Mouse (Mus musculus) stomach, embryonic 14.5 days (tissue): ENCODE data around the gene Man1a2. TPM values are rescaled to one million over a fixed set of nuclear protein-coding genes. Genes with fewer than 3 reads are reported as not detected.

Source experiments
- ATAC-seq: fragments of 200-750 bp; cut with Nextera tagmentation; 2 replicates; pipeline ENCODE4 v1.8.0; 2017; ENCODE audit warnings: low read depth, moderate TSS enrichment; ENCODE audit not compliant: insufficient number of reproducible peaks, insufficient read depth, low FRiP score
- H3K27ac ChIP-seq: fragments of 300-500 bp; sonication (generic); 2 replicates; pipeline ENCODE4 v1.5.1; 2014; ENCODE audit warnings: mild to moderate bottlenecking, low read length, moderate library complexity, mixed read lengths
- H3K27me3 ChIP-seq: fragments of 300-500 bp; sonication (generic); 2 replicates; pipeline ENCODE4 v1.6.1; 2014; ENCODE audit warnings: low read length, control low read depth, mixed read lengths; ENCODE audit not compliant: control insufficient read depth, insufficient read depth
- H3K36me3 ChIP-seq: fragments of 300-500 bp; sonication (generic); 2 replicates; pipeline ENCODE4 v1.6.1; 2014; ENCODE audit warnings: mild to moderate bottlenecking, control low read depth, low read length, moderate library complexity, mixed read lengths; ENCODE audit not compliant: control insufficient read depth, insufficient read depth
- H3K4me1 ChIP-seq: fragments of 300-500 bp; sonication (generic); 2 replicates; pipeline ENCODE4 v1.6.1; 2014; ENCODE audit warnings: low read length, control low read depth, mixed read lengths; ENCODE audit not compliant: control insufficient read depth, insufficient read depth
- H3K4me2 ChIP-seq: fragments of 300-500 bp; sonication (generic); replicated peaks from 2 replicates; pipeline ENCODE4 v1.6.1; 2014; ENCODE audit warnings: low read depth, low read length, control low read depth
- H3K4me3 ChIP-seq: fragments of 300-500 bp; sonication (generic); 2 replicates; pipeline ENCODE4 v1.5.1; 2014; ENCODE audit warnings: low read depth, low read length, control low read depth
- H3K9ac ChIP-seq: fragments of 300-500 bp; sonication (generic); replicated peaks from 2 replicates; pipeline ENCODE4 v1.6.1; 2014; ENCODE audit warnings: low read depth, mild to moderate bottlenecking, control low read depth, low read length, moderate library complexity, mixed read lengths
- H3K9me3 ChIP-seq: fragments of 300-500 bp; sonication (generic); 2 replicates; pipeline ENCODE4 v1.6.1; 2016; ENCODE audit warnings: low read depth, low read length, control low read depth; ENCODE audit not compliant: control insufficient read depth
- WGBS: fragments of 180-500 bp; shearing (Covaris S2); extraction: QIAGEN DNeasy Blood & Tissue Kit; methylation state at CpG from one replicate; pipeline ENCODE4 v1.1.7; 2014; 5-methylcytosine and 5-hydroxymethylcytosine counted together
- polyA plus RNA-seq: library from polyadenylated mRNA; unstranded; fragments of >200 nt; fragmentation: Nextera tagmentation; extraction: Ambion mirVana; gene quantifications from 2 replicates; pipeline ENCODE4 v1.2.1, GENCODE M21; 2014

The Man1a2 gene
- polyA plus RNA-seq, 1 experiment from 2014 or later: 77.2 TPM

DNA sequence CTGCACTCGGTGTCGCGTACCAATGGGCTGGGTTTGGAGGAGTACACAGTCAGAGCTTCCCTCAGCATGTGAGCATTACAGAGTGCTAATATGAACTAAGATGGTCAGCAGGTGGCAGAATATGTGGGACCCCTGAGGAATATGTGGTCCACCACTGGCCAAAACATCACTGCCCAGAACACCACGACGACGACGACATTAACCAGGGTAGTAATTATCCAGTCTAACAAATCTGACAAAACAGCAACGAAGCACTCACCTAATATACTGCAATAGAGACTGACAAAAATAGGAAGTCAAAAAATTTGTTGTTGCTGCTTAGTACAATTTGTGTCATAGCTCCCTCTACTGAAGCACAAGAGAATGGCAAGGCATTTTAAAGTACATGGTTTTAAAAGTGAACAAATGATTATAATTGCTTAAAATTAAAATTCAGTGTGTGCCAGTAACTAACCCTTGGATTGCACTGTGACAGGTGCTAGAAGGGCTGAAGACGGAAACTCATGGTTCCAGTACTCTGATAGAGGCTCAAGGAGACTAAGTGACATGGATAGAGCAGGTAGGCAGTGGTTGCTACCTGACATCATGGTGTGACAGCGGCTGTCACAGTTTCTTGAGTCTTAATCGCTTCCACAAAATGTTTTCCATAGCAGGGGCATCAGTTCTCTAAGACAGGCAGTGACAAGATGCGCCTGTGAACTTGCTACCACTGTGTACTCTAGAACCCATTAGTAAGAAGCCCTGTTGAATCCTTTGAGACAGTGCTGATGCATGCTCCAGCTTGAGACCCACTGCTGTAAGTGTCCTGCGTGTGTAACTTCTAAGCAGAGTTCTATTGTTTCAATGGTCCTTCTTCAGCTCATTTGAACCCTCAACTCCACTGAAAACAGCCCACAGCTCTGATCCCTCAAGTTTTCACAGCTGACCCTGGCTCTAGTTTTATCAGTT lies 116.6 kb downstream of the Man1a2 start:
- no peak overlapping the region for H3K9ac ChIP-seq
- 86% methylated on average over 13 of the region's 13 CpGs for WGBS
- H3K4me3 ChIP-seq: no peak overlapping the region
- H3K27me3 ChIP-seq: no peaks in the 10 kb centered on the region
- H3K4me2 ChIP-seq: no peak overlapping the region
- H3K4me1 ChIP-seq: no peaks in the 10 kb centered on the region
- H3K27ac ChIP-seq: no peak overlapping the region
- ATAC-seq: no peak
- H3K36me3 ChIP-seq: 0 out of 2 replicates have a peak, but pooled peaks cover 2% of the 10 kb centered on the region
- no peaks in the 10 kb centered on the region for H3K9me3 ChIP-seq

DNA sequence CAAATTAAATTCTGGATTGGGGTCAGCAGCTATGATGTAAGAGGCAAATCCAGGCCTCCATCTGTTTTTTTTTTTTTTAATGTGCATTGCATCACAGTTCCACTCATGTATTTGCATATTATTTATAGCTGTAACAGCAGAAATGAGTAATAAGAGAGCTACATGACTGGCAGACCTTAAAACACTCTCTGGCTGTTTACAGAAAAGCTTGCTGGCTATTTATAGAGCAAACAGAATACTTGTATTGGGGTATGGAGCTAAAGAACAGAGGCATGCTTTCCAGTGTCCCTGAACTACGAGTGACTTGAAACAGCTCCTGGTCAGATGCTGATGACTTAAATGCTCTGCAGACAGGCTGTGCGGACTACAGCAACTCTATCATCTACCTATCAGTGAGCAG lies 121.7 kb downstream of the Man1a2 start:
- 79% methylated on average over 2 of the region's 2 CpGs for whole genome bisulfite sequencing
- H3K4me1 ChIP-seq: no peaks in the 10 kb centered on the region
- no peak for ATAC-seq
- no peaks in the 10 kb centered on the region for H3K27me3 ChIP-seq
- H3K4me3 ChIP-seq: no peak overlapping the region
- H3K36me3 ChIP-seq: peaks cover 6% of the 10 kb centered on the region; the same call in 1 of the 2 replicates
- no peak overlapping the region for H3K27ac ChIP-seq
- H3K9ac ChIP-seq: no peak overlapping the region
- no peak overlapping the region for H3K4me2 ChIP-seq
- H3K9me3 ChIP-seq: no peaks in the 10 kb centered on the region

DNA sequence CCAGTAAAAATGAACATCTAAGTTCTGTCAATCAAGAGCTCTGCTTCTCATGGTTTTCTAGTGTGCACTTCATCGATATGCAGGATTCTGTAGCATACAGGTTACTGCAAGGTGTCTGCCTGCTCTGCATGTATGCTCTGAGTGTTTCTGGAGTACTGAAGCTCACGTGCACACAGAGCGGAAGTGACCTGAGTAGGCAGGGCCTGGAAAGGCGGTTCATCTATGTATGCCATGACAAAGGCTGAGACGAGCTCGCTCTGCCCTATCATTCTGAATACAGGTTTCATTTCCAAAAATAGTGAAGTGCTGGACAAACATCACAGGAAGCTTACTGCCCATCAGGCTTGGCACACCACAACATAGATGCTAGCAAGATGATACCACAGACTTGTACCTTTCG lies 122.8 kb downstream of the Man1a2 start:
- Histone ChIP-seq H3K27me3 (no peaks in the 10 kb centered on the region), H3K4me2 (no peak overlapping the region), H3K27ac (no peak overlapping the region), H3K9me3 (no peaks in the 10 kb centered on the region), H3K4me1 (no peaks in the 10 kb centered on the region), H3K9ac (no peak overlapping the region), H3K36me3 (peaks cover 6% of the 10 kb centered on the region; the same call in 1 of the 2 replicates), H3K4me3 (no peak overlapping the region)
- 92% methylated on average over 7 of the region's 7 CpGs for WGBS
- no peak for ATAC-seq

DNA sequence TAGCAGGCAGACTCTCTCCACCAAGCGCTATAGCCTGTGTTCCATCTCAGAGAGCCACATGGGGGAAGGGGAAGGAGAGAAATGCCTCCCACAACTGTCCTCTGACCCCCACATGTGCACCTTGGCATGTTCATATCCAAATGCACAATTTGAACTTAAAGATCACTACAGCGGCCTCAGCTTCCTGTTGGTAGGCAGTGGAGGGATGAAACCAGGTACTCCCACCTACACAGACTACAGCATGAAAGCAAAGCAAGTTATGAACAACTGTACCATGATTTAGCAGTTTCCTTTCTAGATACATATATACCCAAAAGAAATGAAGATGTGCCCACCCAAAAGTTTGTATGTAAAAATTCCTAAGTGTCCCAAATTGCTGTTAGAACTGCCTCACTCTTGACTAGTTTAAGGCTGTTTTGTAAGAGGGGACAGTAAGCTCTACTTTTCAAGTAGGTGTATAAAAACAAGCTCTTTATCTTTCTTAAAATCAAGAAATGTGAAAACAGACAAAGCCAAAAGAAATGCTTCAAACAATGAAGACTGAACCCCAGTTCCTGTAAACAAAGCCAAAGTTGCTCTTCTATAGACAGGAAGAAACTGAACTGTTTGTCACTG lies 123.6 kb downstream of the Man1a2 start:
- ATAC-seq: no peak
- H3K4me3 ChIP-seq: no peak overlapping the region
- peaks cover 6% of the 10 kb centered on the region; the same call in 1 of the 2 replicates for H3K36me3 ChIP-seq
- no peak overlapping the region for H3K9ac ChIP-seq
- WGBS: 95% methylated on average over 2 of the region's 2 CpGs
- no peaks in the 10 kb centered on the region for H3K9me3 ChIP-seq
- no peaks in the 10 kb centered on the region for H3K4me1 ChIP-seq
- no peak overlapping the region for H3K27ac ChIP-seq
- no peak overlapping the region for H3K4me2 ChIP-seq
- H3K27me3 ChIP-seq: no peaks in the 10 kb centered on the region

DNA sequence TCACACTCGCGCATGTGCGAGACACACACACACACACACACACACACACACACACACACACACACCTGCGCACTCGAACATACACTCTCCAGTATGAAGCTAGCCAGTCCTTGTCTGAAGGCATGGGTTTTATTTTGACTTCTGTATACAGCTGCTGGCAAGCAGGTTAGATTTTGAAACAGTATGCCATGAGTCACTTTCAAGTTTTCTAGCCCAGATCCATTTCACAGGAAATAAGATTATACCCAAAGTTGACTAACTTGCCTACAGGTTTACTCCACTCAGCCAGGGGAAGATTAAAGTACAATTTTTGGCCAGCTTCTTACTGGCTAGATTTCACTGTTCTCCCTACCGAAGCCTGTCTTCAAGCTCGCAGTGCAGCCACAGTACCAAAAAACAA lies 125.9 kb downstream of the Man1a2 start:
- WGBS: 98% methylated on average over 7 of the region's 7 CpGs
- Histone ChIP-seq H3K4me3 (no peak overlapping the region), H3K4me1 (no peaks in the 10 kb centered on the region), H3K9ac (no peak overlapping the region), H3K27me3 (no peaks in the 10 kb centered on the region), H3K9me3 (no peaks in the 10 kb centered on the region), H3K36me3 (peaks cover 6% of the 10 kb centered on the region; the same call in 1 of the 2 replicates), H3K4me2 (no peak overlapping the region), H3K27ac (no peak overlapping the region)
- no peak for ATAC-seq

DNA sequence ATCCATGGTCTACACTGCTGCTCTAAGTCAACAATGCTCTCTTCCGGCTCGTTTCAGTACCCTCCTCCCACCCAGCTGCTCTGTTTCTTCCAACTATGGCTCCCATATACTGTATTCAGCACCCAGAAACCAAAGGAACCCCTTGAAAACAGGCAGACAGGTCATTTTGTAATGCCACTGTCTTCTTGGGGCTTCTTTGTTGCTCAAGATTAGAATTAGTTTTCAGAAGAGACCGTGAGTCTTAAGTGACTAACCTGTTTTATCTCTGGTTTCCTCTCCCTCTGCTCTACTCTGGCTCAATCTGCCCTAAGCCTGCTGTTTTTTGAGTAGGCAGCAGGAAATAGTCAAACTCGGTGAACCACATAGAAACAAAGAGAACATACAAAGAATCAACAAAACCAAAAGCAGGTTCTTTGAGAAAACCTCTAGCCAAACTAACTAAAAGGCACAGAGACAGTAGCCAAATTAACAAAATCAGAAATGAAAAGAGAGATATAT lies 127.0 kb downstream of the Man1a2 start:
- no peak overlapping the region for H3K27ac ChIP-seq
- no peak for ATAC-seq

DNA sequence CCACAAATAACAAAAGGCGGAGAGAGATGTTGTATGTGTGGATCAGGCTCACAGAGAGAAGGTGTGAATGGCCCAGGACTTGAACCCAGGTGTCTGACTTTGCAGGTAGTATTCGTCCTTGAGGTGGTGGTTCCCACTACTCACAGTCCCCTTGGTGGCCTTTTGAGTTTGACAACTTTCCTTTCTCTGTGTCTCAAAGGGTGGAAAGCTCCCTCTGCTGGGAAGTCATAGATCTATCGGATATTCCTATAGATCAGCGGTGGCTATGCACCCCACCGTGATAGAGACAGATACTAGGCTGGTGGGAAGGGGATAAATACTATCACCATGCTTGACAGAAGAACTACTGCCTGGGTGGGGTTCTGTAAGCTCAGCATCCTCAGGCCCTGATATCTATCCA lies 130.5 kb downstream of the Man1a2 start:
- WGBS: 42% methylated on average over 5 of the region's 5 CpGs
- Histone ChIP-seq H3K9me3 (no peaks in the 10 kb centered on the region), H3K4me1 (no peaks in the 10 kb centered on the region), H3K27ac (no peak overlapping the region), H3K36me3 (no peaks in the 10 kb centered on the region), H3K4me2 (no peak overlapping the region), H3K4me3 (no peak overlapping the region), H3K27me3 (no peaks in the 10 kb centered on the region), H3K9ac (no peak overlapping the region)
- no peak for ATAC-seq

More for the DNA sequence above, 127.0 kb downstream of the Man1a2 start:
- Histone ChIP-seq H3K4me3 (no peak overlapping the region), H3K9me3 (no peaks in the 10 kb centered on the region), H3K27me3 (no peaks in the 10 kb centered on the region), H3K36me3 (peaks cover 6% of the 10 kb centered on the region; the same call in 1 of the 2 replicates), H3K4me1 (no peaks in the 10 kb centered on the region), H3K9ac (no peak overlapping the region), H3K4me2 (no peak overlapping the region)
- WGBS: 73% methylated on average over 4 of the region's 4 CpGs

DNA sequence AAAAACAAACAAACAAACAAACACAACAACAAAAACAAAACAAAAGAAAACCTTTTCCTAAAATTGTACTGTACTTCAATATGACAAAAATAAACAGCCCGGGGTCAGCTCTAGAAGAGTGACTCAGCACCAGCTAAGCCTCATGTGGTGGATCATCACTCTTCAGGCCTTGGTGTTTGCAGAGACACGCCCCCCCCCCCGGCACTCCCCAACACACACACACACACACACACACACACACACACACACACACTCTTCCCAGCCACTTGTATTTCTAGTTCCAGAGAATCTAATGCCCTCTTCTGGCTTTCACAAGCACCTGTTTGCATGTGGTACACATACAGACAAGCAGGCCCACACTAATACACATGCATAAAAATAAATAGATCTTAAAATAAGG lies 133.1 kb downstream of the Man1a2 start:
- Histone ChIP-seq H3K4me1 (no peaks in the 10 kb centered on the region), H3K27me3 (no peaks in the 10 kb centered on the region), H3K27ac (no peak overlapping the region), H3K36me3 (no peaks in the 10 kb centered on the region), H3K9me3 (no peaks in the 10 kb centered on the region), H3K9ac (no peak overlapping the region), H3K4me3 (no peak overlapping the region), H3K4me2 (no peak overlapping the region)
- no peak for ATAC-seq
- WGBS: 68% methylated on average over 3 of the region's 3 CpGs
